Mouse (Mus musculus) G1E (cell line): ENCODE results near the gene Hoxd9. TPM values are rescaled to one million over a fixed set of nuclear protein-coding genes. Genes with fewer than 3 reads are reported as not detected.

Experiments
- ATAC-seq: 2 replicates; pipeline ENCODE4 v1.8.0; 2016; ENCODE audit warnings: mild to moderate bottlenecking; ENCODE audit not compliant: insufficient number of reproducible peaks, poor library complexity, low FRiP score, severe bottlenecking; ENCODE audit errors: extremely low read depth
- DNase-seq: peaks from one replicate; pipeline ENCODE4 v3.0.0; 2012; ENCODE audit warnings: low spot score
- H3K27me3 ChIP-seq: 2 replicates; pipeline ENCODE4 v1.6.1; 2012; ENCODE audit warnings: mild to moderate bottlenecking, low read length, inconsistent platforms; ENCODE audit not compliant: insufficient read depth
- H3K36me3 ChIP-seq: replicated peaks from 2 replicates; pipeline ENCODE3; 2012; ENCODE audit warnings: mild to moderate bottlenecking, inconsistent platforms
- H3K4me1 ChIP-seq: 2 replicates; pipeline ENCODE4 v1.6.1; 2012; ENCODE audit warnings: low read depth, low read length, inconsistent platforms, mixed read lengths; ENCODE audit not compliant: insufficient read depth
- H3K4me3 ChIP-seq: 2 replicates; pipeline ENCODE4 v1.5.1; 2012; ENCODE audit warnings: low read depth, mild to moderate bottlenecking, inconsistent platforms, low read length, moderate library complexity, mixed read lengths
- H3K9me3 ChIP-seq: replicated peaks from 2 replicates; pipeline ENCODE4 v1.6.1; 2012; ENCODE audit warnings: inconsistent platforms
- CTCF ChIP-seq: IDR thresholded peaks from 2 replicates; pipeline ENCODE4 v1.5.1; 2012; ENCODE audit warnings: low read depth, low read length, inconsistent platforms, mixed read lengths
- GATA1 ChIP-seq: IDR thresholded peaks from 2 replicates; pipeline ENCODE4 v1.6.1; 2012; ENCODE audit warnings: borderline replicate concordance, low read length, inconsistent platforms, mixed read lengths
- GATA2 ChIP-seq: IDR thresholded peaks from 2 replicates; pipeline ENCODE4 v1.6.1; 2012; ENCODE audit warnings: low read depth, low read length, inconsistent platforms, borderline replicate concordance
- POLR2AphosphoS5 ChIP-seq: IDR thresholded peaks from 2 replicates; pipeline ENCODE4 v1.6.1; 2012; ENCODE audit warnings: low read depth, low read length, inconsistent platforms; ENCODE audit not compliant: insufficient replicate concordance
- TAL1 ChIP-seq: conservative IDR thresholded peaks from 2 replicates; pipeline ENCODE4 v1.6.1; 2012; ENCODE audit warnings: low read depth, low read length, inconsistent platforms, mixed read lengths
- polyA plus RNA-seq: library from polyadenylated mRNA; stranded (reverse); fragments of >175 nt; gene quantifications from 2 replicates; pipeline ENCODE4 v1.2.3, GENCODE M21; 2012
- total RNA-seq, 2 experiments: library from RNA; stranded (forward) in 1 of 2; stranded (reverse) in 1 of 2; fragments of 200-1000 nt in 1 of 2; fragments of >200 nt in 1 of 2; fragmentation: Nextera tagmentation in 1 of 2; gene quantifications; 2 replicates each; pipeline ENCODE4 v1.2.3; 2014 to 2017

Gene Hoxd9
- total and polyA plus RNA-seq, 3 experiments: not detected

- H3K9me3 ChIP-seq: peaks cover 10% of the 10 kb centered on the region
- no peak for DNase-seq
- TF ChIP-seq GATA1 (no peak), POLR2AphosphoS5 (no peak), CTCF (no peak), GATA2 (no peak), TAL1 (no peak)
- no peak overlapping the region for H3K4me3 ChIP-seq
- H3K4me1 ChIP-seq: peaks cover 9% of the 10 kb centered on the region
- H3K27me3 ChIP-seq: peaks cover 46% of the 10 kb centered on the region
- ATAC-seq: no peak
- H3K36me3 ChIP-seq: no peaks in the 10 kb centered on the region
Observed at GRCm38 (mm10) chr2:74677106-74677505, 20.4 kb upstream of the Hoxd9 start.

GRCm38 (mm10) chr2:74678891-74679595, 18.5 kb upstream of the Hoxd9 start, which contains the start of gene Hoxd11:
Gene Hoxd11, plus strand, starts transcription at chr2:74679557.
- peaks cover 38% of the 10 kb centered on the region for H3K27me3 ChIP-seq
- no peak for ATAC-seq
- H3K36me3 ChIP-seq: no peaks in the 10 kb centered on the region
- no peak for DNase-seq
- TF ChIP-seq GATA1: no peak
- no peak for TF ChIP-seq POLR2AphosphoS5
- no peak for TF ChIP-seq TAL1
- no peak for TF ChIP-seq GATA2
- TF ChIP-seq CTCF: no peak
- no peaks in the 10 kb centered on the region for H3K4me1 ChIP-seq
- H3K9me3 ChIP-seq: peaks cover 23% of the 10 kb centered on the region
- no peak within 1 kb of the TSS for H3K4me3 ChIP-seq

- Histone ChIP-seq H3K36me3 (no peaks in the 10 kb centered on the region), H3K4me1 (no peaks in the 10 kb centered on the region), H3K27me3 (peaks cover 36% of the 10 kb centered on the region), H3K9me3 (peaks cover 23% of the 10 kb centered on the region), H3K4me3 (no peak overlapping the region)
- ATAC-seq: no peak
- no peak for DNase-seq
- TF ChIP-seq TAL1 (no peak), POLR2AphosphoS5 (no peak), CTCF (no peak), GATA1 (no peak), GATA2 (no peak)
Observed at GRCm38 (mm10) chr2:74679596-74679971, 17.9 kb upstream of the Hoxd9 start.

- Histone ChIP-seq H3K4me1 (no peaks in the 10 kb centered on the region), H3K36me3 (no peaks in the 10 kb centered on the region), H3K9me3 (peaks cover 23% of the 10 kb centered on the region), H3K27me3 (peaks cover 36% of the 10 kb centered on the region), H3K4me3 (no peak overlapping the region)
- no peak for TF ChIP-seq POLR2AphosphoS5
- TF ChIP-seq TAL1: no peak
- no peak for TF ChIP-seq GATA2
- no peak for TF ChIP-seq GATA1
- no peak for TF ChIP-seq CTCF
- ATAC-seq (no peak), DNase-seq (no peak)
Observed at GRCm38 (mm10) chr2:74679980-74680379, 17.5 kb upstream of the Hoxd9 start.

GRCm38 (mm10) chr2:74680561-74681398, 16.7 kb upstream of the Hoxd9 start:
- no peak for ATAC-seq
- H3K36me3 ChIP-seq: no peaks in the 10 kb centered on the region
- no peak for DNase-seq
- H3K4me3 ChIP-seq: no peak overlapping the region
- H3K27me3 ChIP-seq: peaks cover 28% of the 10 kb centered on the region
- no peaks in the 10 kb centered on the region for H3K4me1 ChIP-seq
- TF ChIP-seq GATA1 (no peak), POLR2AphosphoS5 (no peak), TAL1 (no peak), CTCF (no peak), GATA2 (no peak)
- peaks cover 23% of the 10 kb centered on the region for H3K9me3 ChIP-seq

GRCm38 (mm10) chr2:74681594-74682531, 15.7 kb upstream of the Hoxd9 start:
- ATAC-seq (no peak), DNase-seq (no peak)
- H3K27me3 ChIP-seq: peaks cover 24% of the 10 kb centered on the region
- no peak for TF ChIP-seq CTCF
- TF ChIP-seq POLR2AphosphoS5: no peak
- no peak for TF ChIP-seq GATA1
- no peak for TF ChIP-seq TAL1
- TF ChIP-seq GATA2: no peak
- no peaks in the 10 kb centered on the region for H3K4me1 ChIP-seq
- peaks cover 23% of the 10 kb centered on the region for H3K9me3 ChIP-seq
- no peak overlapping the region; the same call in 1 of the 2 replicates for H3K4me3 ChIP-seq
- no peaks in the 10 kb centered on the region for H3K36me3 ChIP-seq
